Mouse (Mus musculus): ENCODE data around the gene Smc4. TPM values are rescaled to one million over a fixed set of nuclear protein-coding genes. Genes with fewer than 3 reads are reported as not detected.
"Not testable (repeated sequence)": the region's sequence is repeated elsewhere in the genome, so short reads cannot be mapped to it uniquely, and the experiment has no call there.

Gene Smc4
- polyA plus RNA-seq, 1 experiment from 2014 or later: 145 TPM

- no peak overlapping the region for H3K4me3 ChIP-seq
- ATAC-seq (ENCODE audit: extremely low read depth, insufficient number of reproducible peaks, low FRiP score, low TSS enrichment): no peak
- H3K36me3 ChIP-seq: peaks cover 7% of the 10 kb centered on the region; the same call in 1 of the 2 replicates
- no peak overlapping the region for H3K9ac ChIP-seq
- H3K27ac ChIP-seq (replicated peaks): no peak overlapping the region
- H3K27me3 ChIP-seq (replicated peaks): no peaks in the 10 kb centered on the region
- H3K4me1 ChIP-seq: peaks cover 48% of the 10 kb centered on the region
- H3K4me2 ChIP-seq: no peak overlapping the region
- H3K9me3 ChIP-seq: no peaks in the 10 kb centered on the region
- 43% methylated on average over 4 of the region's 4 CpGs for WGBS
Observed at GRCm38 (mm10) chr3:68977696-68978095, 26.8 kb upstream of the Smc4 start.

GRCm38 (mm10) chr3:68979187-68979586 lies 25.4 kb upstream of the Smc4 start:
- WGBS: 66% methylated on average over 10 of the region's 10 CpGs
- peaks cover 46% of the 10 kb centered on the region for H3K4me1 ChIP-seq

DNA sequence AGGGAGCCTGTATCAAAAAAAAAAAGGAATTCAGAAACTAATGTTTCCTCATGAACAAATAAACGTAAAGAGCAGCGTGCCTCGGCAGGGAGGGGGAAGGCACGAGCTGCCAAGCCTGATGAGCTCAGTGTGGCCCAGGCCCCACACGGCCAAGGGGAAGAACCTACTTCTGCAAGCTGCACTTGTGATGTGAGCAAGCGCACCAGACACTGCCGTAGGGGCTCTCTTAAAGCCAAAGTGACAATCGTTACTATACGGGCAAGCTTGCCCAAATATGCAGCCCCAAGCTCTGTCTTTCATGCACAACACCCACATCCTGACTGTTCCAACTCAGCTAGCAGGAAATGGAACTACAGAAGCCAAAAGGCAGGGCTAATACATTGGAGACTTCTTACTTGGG lies 23.6 kb upstream of the Smc4 start:
- H3K4me1 ChIP-seq: peaks cover 31% of the 10 kb centered on the region
- no peaks in the 10 kb centered on the region for H3K27me3 ChIP-seq (replicated peaks)
- H3K27ac ChIP-seq (replicated peaks): no peak overlapping the region
- WGBS: 62% methylated on average over 9 of the region's 9 CpGs
- H3K4me3 ChIP-seq: no peak overlapping the region
- no peak for ATAC-seq (ENCODE audit: extremely low read depth, insufficient number of reproducible peaks, low FRiP score, low TSS enrichment)
- no peaks in the 10 kb centered on the region for H3K9me3 ChIP-seq
- no peak overlapping the region for H3K4me2 ChIP-seq
- peaks cover 15% of the 10 kb centered on the region; the same call in 1 of the 2 replicates for H3K36me3 ChIP-seq
- H3K9ac ChIP-seq: no peak overlapping the region

More at GRCm38 (mm10) chr3:68979187-68979586, 25.4 kb upstream of the Smc4 start:
- Histone ChIP-seq H3K9me3 (no peaks in the 10 kb centered on the region), H3K4me3 (no peak overlapping the region), H3K27me3 (replicated peaks) (no peaks in the 10 kb centered on the region), H3K9ac (no peak overlapping the region), H3K27ac (replicated peaks) (no peak overlapping the region), H3K4me2 (no peak overlapping the region), H3K36me3 (peaks cover 7% of the 10 kb centered on the region; the same call in 1 of the 2 replicates)
- ATAC-seq (ENCODE audit: extremely low read depth, insufficient number of reproducible peaks, low FRiP score, low TSS enrichment): no peak

- Histone ChIP-seq H3K9me3 (no peaks in the 10 kb centered on the region), H3K4me3 (no peak overlapping the region), H3K27ac (replicated peaks) (no peak overlapping the region), H3K36me3 (peaks cover 29% of the 10 kb centered on the region), H3K4me1 (no peaks in the 10 kb centered on the region), H3K9ac (no peak overlapping the region), H3K4me2 (no peak overlapping the region), H3K27me3 (replicated peaks) (no peaks in the 10 kb centered on the region)
- 86% methylated on average over 2 of the region's 2 CpGs for WGBS
- no peak for ATAC-seq (ENCODE audit: extremely low read depth, insufficient number of reproducible peaks, low FRiP score, low TSS enrichment)
Observed at GRCm38 (mm10) chr3:68986550-68986949, 18.0 kb upstream of the Smc4 start.

GRCm38 (mm10) chr3:69002781-69003180 lies 1.8 kb upstream of the Smc4 start:
- Histone ChIP-seq H3K4me3 (no peak overlapping the region), H3K36me3 (no peaks in the 10 kb centered on the region), H3K27ac (replicated peaks) (no peak overlapping the region), H3K27me3 (replicated peaks) (no peaks in the 10 kb centered on the region), H3K4me1 (peaks cover 11% of the 10 kb centered on the region), H3K4me2 (no peak overlapping the region), H3K9ac (no peak overlapping the region), H3K9me3 (no peaks in the 10 kb centered on the region)
- 89% methylated on average over 4 of the region's 4 CpGs for WGBS
- ATAC-seq (ENCODE audit: extremely low read depth, insufficient number of reproducible peaks, low FRiP score, low TSS enrichment): no peak

- peak overlapping the region; percentile 68 for H3K4me2 ChIP-seq
- WGBS: 1% methylated on average over 7 of the region's 7 CpGs
- no peaks in the 10 kb centered on the region for H3K9me3 ChIP-seq
- no peaks in the 10 kb centered on the region for H3K36me3 ChIP-seq
- peak overlapping the region; percentile 97 for H3K27ac ChIP-seq (replicated peaks)
- H3K4me1 ChIP-seq: peaks cover 15% of the 10 kb centered on the region
- peak overlapping the region; percentile 84 for H3K9ac ChIP-seq
- H3K4me3 ChIP-seq: peak overlapping the region; percentile 95
- no peak for ATAC-seq (ENCODE audit: extremely low read depth, insufficient number of reproducible peaks, low FRiP score, low TSS enrichment)
- no peaks in the 10 kb centered on the region for H3K27me3 ChIP-seq (replicated peaks)
Observed at GRCm38 (mm10) chr3:69004055-69004436, 492 bp upstream of the Smc4 start.

DNA sequence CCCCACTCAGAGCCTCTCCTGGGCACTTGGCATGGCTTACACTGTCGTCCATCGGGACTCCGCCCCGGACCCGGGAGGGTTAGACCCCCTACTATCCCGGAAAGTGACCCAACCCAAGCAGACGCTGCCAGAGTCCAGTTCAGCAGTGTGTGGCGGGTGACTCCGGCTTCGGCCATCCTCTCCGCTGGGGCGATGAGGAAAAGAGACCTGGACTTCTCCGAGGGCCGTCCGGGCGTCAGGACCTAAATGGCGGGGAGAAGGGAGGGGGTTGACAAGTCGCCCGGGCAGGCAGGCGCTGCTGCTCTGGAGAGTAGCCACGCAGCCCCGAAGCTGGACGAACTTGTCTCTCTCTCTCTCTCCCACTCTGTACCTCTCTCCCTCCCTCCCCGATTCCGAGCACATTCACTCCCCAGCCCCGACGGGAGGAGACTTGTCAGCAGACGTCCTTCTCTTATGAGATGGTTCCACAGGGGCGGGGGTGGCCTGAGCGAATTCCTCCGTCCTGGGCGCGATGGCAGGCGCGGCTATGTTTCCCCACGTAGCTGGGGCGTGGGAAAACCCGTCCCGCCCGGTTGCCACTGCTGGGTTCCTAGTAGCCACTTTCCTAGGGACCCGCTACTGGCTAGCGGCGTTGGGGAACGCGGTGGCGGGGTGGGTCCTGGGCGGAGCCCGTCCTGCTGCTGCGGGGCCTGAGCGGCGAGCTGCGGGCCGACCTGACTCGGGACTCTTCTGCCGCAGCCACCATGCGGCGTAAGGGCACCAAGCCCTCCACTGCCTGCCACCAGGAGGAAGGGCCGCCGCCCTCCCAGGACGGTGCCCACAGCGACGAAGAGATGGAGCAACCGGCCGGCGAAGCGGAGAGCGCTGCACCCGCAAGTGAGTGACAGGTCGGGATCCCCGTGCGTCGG lies 1.1 kb downstream of the Smc4 start:
- Histone ChIP-seq H3K36me3 (peaks cover 6% of the 10 kb centered on the region; the same call in 1 of the 2 replicates), H3K4me1 (peaks cover 21% of the 10 kb centered on the region), H3K4me2 (peak overlapping the region; percentile 68), H3K27ac (replicated peaks) (peak overlapping the region; percentile 97), H3K9me3 (no peaks in the 10 kb centered on the region), H3K27me3 (replicated peaks) (no peaks in the 10 kb centered on the region), H3K9ac (peak overlapping the region; percentile 96), H3K4me3 (peak overlapping the region; percentile 95)
- ATAC-seq (ENCODE audit: extremely low read depth, insufficient number of reproducible peaks, low FRiP score, low TSS enrichment): peak; percentile 49
- under 1% methylated on average over 72 of the region's 72 CpGs for WGBS

DNA sequence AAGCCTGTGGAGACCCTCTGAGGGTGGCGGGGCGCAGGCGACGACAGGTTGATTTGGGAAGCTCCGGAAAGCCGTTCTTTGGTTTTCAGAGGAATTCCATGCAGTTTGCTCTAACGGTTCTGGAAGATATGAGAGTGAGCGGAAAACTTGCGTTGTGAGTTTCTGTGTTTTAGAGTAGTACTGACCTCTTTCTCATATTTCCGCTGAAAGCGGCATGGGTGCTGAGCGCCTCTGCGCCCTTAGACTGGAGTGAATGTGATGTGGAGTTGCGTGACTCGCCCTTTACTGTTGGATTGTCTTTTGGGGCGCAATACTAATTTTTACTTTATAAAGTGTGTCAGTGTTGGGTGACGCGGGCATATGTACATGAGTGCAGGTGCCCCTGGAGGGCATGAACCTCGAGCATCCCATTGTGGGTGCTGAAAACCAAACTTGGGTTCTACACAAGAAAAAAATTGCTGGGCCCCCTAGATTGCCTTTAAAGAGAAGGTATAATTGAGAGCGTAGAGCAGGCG lies 1.8 kb downstream of the Smc4 start:
- Histone ChIP-seq H3K27ac (replicated peaks) (peak overlapping the region; percentile 97), H3K4me3 (peak overlapping the region; percentile 95), H3K27me3 (replicated peaks) (no peaks in the 10 kb centered on the region), H3K9ac (peak overlapping the region; percentile 96), H3K36me3 (peaks cover 6% of the 10 kb centered on the region; the same call in 1 of the 2 replicates), H3K4me1 (peaks cover 21% of the 10 kb centered on the region), H3K9me3 (no peaks in the 10 kb centered on the region), H3K4me2 (peak overlapping the region; percentile 68)
- ATAC-seq (ENCODE audit: extremely low read depth, insufficient number of reproducible peaks, low FRiP score, low TSS enrichment): no peak
- 4% methylated on average over 21 of the region's 21 CpGs for WGBS

DNA sequence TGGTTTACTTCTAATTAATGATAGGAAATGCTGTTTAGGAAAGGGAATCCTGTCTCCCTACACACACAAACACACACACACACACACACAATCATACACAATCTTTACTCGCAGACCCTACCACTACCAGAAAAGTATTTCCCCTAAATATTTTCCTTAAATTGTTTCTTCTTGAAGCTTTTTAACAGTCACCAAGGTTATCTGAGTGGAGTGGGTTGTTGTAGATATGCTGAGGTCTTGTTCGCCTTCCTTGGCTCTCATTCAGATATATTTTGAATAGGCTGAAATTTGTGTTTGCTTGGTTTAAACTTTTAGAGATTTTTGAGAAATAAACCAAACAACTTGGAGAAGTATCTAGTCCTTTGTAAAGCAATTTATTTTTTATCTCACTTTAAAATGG lies 4.3 kb downstream of the Smc4 start:
- Histone ChIP-seq H3K9me3 (no peaks in the 10 kb centered on the region), H3K4me1 (peaks cover 21% of the 10 kb centered on the region), H3K4me3 (no peak overlapping the region; the same call in 1 of the 2 replicates), H3K27me3 (replicated peaks) (no peaks in the 10 kb centered on the region), H3K9ac (0 out of 2 replicates have a peak overlapping the region, but pooled peaks have one; percentile 56), H3K4me2 (peak overlapping the region; percentile 39; the same call in 1 of the 2 replicates), H3K27ac (replicated peaks) (no peak overlapping the region), H3K36me3 (peaks cover 24% of the 10 kb centered on the region)
- ATAC-seq (ENCODE audit: extremely low read depth, insufficient number of reproducible peaks, low FRiP score, low TSS enrichment): no peak
- WGBS: 37% methylated on average over 2 of the region's 2 CpGs

DNA sequence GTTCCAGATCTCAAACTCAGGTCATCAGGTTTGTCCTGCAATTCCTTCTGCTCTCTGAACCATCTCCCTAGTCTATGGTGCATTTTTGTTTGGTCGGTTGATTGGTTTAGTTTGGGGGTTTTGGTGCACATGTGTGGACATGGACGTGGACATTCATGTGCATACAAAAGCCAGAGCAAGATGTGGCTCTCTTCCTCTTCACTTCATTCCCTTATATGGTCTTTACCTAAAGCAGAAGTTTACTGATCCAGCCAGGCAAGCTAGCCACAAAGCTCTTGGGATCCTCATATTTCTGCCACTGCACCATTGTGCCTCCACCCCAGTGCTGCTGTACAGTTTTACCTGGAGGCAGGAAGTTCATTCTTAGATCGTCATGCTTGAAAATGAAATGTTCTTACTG lies 12.6 kb downstream of the Smc4 start:
- ATAC-seq (ENCODE audit: extremely low read depth, insufficient number of reproducible peaks, low FRiP score, low TSS enrichment): no peak
- H3K27ac ChIP-seq (replicated peaks): no peak overlapping the region
- no peak overlapping the region for H3K4me3 ChIP-seq
- H3K4me1 ChIP-seq: no peaks in the 10 kb centered on the region
- H3K27me3 ChIP-seq (replicated peaks): no peaks in the 10 kb centered on the region
- no peak overlapping the region for H3K9ac ChIP-seq
- peaks cover 76% of the 10 kb centered on the region for H3K36me3 ChIP-seq
- WGBS: 87% methylated on average over 3 of the region's 3 CpGs
- H3K9me3 ChIP-seq: no peaks in the 10 kb centered on the region
- no peak overlapping the region for H3K4me2 ChIP-seq

DNA sequence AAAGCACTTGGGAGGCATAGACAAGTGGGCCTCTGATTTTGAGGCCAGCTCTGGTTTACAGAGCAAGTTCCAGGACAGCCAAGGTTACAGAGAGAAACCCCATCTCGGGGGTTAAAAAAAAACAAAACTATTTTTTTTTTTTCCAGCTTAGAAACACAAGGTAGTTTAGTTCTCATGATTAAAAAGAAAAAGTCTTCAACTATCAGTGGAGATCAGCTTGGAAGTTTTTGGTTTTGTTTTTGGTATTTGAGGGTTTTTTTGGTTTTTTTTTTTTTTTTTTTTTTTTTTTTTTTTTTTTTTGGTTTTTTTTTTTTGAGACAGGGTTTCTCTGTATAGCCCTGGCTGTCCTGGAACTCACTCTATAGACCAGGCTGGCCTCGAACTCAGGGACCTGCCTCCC lies 14.1 kb downstream of the Smc4 start:
- H3K27ac ChIP-seq (replicated peaks); ATAC-seq (ENCODE audit: extremely low read depth, insufficient number of reproducible peaks, low FRiP score, low TSS enrichment); H3K9ac ChIP-seq; H3K4me2 ChIP-seq; H3K4me3 ChIP-seq; H3K9me3 ChIP-seq; H3K4me1 ChIP-seq; H3K27me3 ChIP-seq (replicated peaks): not testable (repeated sequence)
- WGBS: 90% methylated on average over 2 of the region's 2 CpGs
- H3K36me3 ChIP-seq: peaks cover 76% of the 10 kb centered on the region

Measured in heart, embryonic 13.5 days (tissue).